Comparison of ENCODE assay signal across 8 mouse cellular contexts in the genomic region with DNA sequence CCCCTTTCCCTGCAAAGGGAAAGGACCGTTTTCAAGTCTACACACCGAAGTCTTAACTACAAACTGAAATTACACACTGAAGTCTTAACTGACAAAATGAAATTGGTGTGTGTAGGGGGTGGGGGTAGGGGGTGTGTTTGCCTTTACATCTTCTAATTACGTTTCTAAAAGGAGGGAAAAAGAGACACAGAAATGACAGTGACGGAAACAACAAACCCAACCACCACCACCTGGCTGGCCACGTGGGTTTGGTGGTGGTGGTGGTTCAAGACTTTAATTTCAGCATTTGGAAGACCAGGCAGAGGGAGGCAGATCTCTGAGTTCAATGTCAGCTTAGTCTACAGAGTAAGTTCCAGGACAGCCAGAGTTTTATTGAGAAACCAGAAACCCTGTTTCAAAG. TPM values are rescaled to one million over a fixed set of nuclear protein-coding genes. Genes with fewer than 3 reads are reported as not detected.
DNase-seq lines count a peak whose midpoint lies in the region; ATAC-seq and TF ChIP-seq lines count a peak whose summit lies in the region.

No protein-coding gene starts in this region.

- no peak overlapping the region for H3K27ac ChIP-seq in cerebellum, adult 2 months (ENCODE audit: insufficient read depth, low read length)
- H3K27ac ChIP-seq in forebrain, embryonic 12.5 days: no peak overlapping the region
- H3K27ac ChIP-seq in liver, embryonic 12.5 days: no peak overlapping the region
- no peak overlapping the region for H3K27ac ChIP-seq in stomach, embryonic 16.5 days (ENCODE audit: low read length)

- peak overlapping the region; percentile 85 for H3K9ac ChIP-seq in forebrain, embryonic 12.5 days
- H3K9ac ChIP-seq in liver, embryonic 12.5 days: peak overlapping the region; percentile 75
- H3K9ac ChIP-seq in stomach, embryonic 16.5 days (ENCODE audit: low read length): peak overlapping the region; percentile 88

- H3K4me3 ChIP-seq in cerebellum, adult 2 months (replicated peaks; ENCODE audit: insufficient read depth, low read depth, low read length): peak overlapping the region; percentile 91
- peak overlapping the region; percentile 91 for H3K4me3 ChIP-seq in forebrain, embryonic 12.5 days (replicated peaks)
- peak overlapping the region; percentile 74 for H3K4me3 ChIP-seq in liver, embryonic 12.5 days
- H3K4me3 ChIP-seq in stomach, embryonic 16.5 days (replicated peaks; ENCODE audit: low read length): peak overlapping the region; percentile 90

- peaks cover 22% of the 10 kb centered on the region for H3K36me3 ChIP-seq in forebrain, embryonic 12.5 days (replicated peaks)
- peaks cover 12% of the 10 kb centered on the region for H3K36me3 ChIP-seq in liver, embryonic 12.5 days
- no peaks in the 10 kb centered on the region for H3K36me3 ChIP-seq in stomach, embryonic 16.5 days (ENCODE audit: control insufficient read depth, insufficient read depth, low read length)

- H3K9me3 ChIP-seq in forebrain, embryonic 12.5 days: no peaks in the 10 kb centered on the region
- no peaks in the 10 kb centered on the region for H3K9me3 ChIP-seq in liver, embryonic 12.5 days (replicated peaks)
- no peaks in the 10 kb centered on the region for H3K9me3 ChIP-seq in stomach, embryonic 16.5 days (replicated peaks; ENCODE audit: control insufficient read depth, low read length)

- WGBS in cerebellum, adult 2 months: 3% methylated on average over 5 of the region's 5 CpGs
- WGBS in forebrain, embryonic 12.5 days: 5% methylated on average over 5 of the region's 5 CpGs
- under 1% methylated on average over 5 of the region's 5 CpGs for WGBS in liver, embryonic 12.5 days (ENCODE audit: insufficient replicate concordance)
- WGBS in stomach, embryonic 16.5 days: 4% methylated on average over 5 of the region's 5 CpGs

- no peak for TF ChIP-seq POLR2A in cerebellum, adult 2 months (IDR thresholded peaks at IDR 0.05; ENCODE audit: borderline replicate concordance, insufficient read depth, low read length)

- peak overlapping the region; percentile 71 for H3K4me2 ChIP-seq in forebrain, embryonic 12.5 days
- H3K4me2 ChIP-seq in liver, embryonic 12.5 days: peak overlapping the region; percentile 82
- peak overlapping the region; percentile 53 for H3K4me2 ChIP-seq in stomach, embryonic 16.5 days (ENCODE audit: low read depth, low read length)

- no peak for TF ChIP-seq CTCF in cerebellum, adult 2 months (IDR thresholded peaks at IDR 0.05; ENCODE audit: borderline replicate concordance, insufficient read depth, low read depth, low read length)

- peaks cover 3% of the 10 kb centered on the region for H3K4me1 ChIP-seq in cerebellum, adult 2 months (ENCODE audit: control insufficient read depth, insufficient read depth, low read length)
- peaks cover 7% of the 10 kb centered on the region for H3K4me1 ChIP-seq in forebrain, embryonic 12.5 days
- H3K4me1 ChIP-seq in liver, embryonic 12.5 days: peaks cover 21% of the 10 kb centered on the region
- peaks cover 6% of the 10 kb centered on the region; the same call in 1 of the 2 replicates for H3K4me1 ChIP-seq in stomach, embryonic 16.5 days (ENCODE audit: control insufficient read depth, insufficient read depth, low read length)

- no peaks in the 10 kb centered on the region for H3K27me3 ChIP-seq in cerebellum, adult 2 months (ENCODE audit: control insufficient read depth, insufficient read depth, low read length)
- 0 out of 2 replicates have a peak, but pooled peaks cover 4% of the 10 kb centered on the region for H3K27me3 ChIP-seq in forebrain, embryonic 12.5 days
- H3K27me3 ChIP-seq in liver, embryonic 12.5 days (replicated peaks): no peaks in the 10 kb centered on the region
- no peaks in the 10 kb centered on the region for H3K27me3 ChIP-seq in stomach, embryonic 16.5 days (ENCODE audit: control insufficient read depth, insufficient read depth, low read length)

- ATAC-seq in forebrain, embryonic 12.5 days (ENCODE audit: low FRiP score): peak; percentile 24
- ATAC-seq in liver, embryonic 12.5 days: peak; percentile 13; the same call in 1 of the 2 replicates
- no peak for ATAC-seq in stomach, embryonic 16.5 days (ENCODE audit: insufficient read depth, low FRiP score)

- no peak for DNase-seq in cerebellum, adult 2 months
- no peak for DNase-seq in cerebellum, adult 9-10 months
- peak; percentile 65 for DNase-seq in CD4-positive helper T cell, adult 2 months (ENCODE audit: low read depth, low spot score)
- no peak for DNase-seq in adrenal gland, adult 2 months
- no peak for DNase-seq in cerebellum, postnatal 36 days

RNA-seq across cellular contexts. Expression of a gene that starts 0.4 kb away (rescaled TPM):
- polyA plus RNA-seq in cerebellum, adult 2 months (2012; rRNA removed): 200 and 201 TPM in 2 replicates
- polyA plus RNA-seq in forebrain, embryonic 12.5 days (2016; fragmentation: Nextera tagmentation; extraction: Ambion mirVana): 90.5 and 92.2 TPM in 2 replicates
- polyA plus RNA-seq in liver, embryonic 12.5 days (2016; fragmentation: Nextera tagmentation; extraction: Ambion mirVana): 27.6 and 31.9 TPM in 2 replicates
- 77.7 and 85.9 TPM in 2 replicates for polyA plus RNA-seq in stomach, embryonic 16.5 days (2015; fragmentation: Nextera tagmentation; extraction: Ambion mirVana)
- total RNA-seq in adrenal gland, adult 2 months (2021): 10 to 100 TPM; 48.4 to 53.4 TPM
- 37.8 and 58.0 TPM in 2 replicates for polyA plus RNA-seq in adrenal gland, adult 2 months (2012; rRNA removed)
